Comparison of ENCODE assay signal across 8 mouse cellular contexts in genomic region chr4:110152103-110152946, GRCm38 (mm10).
DNase-seq lines count a peak whose midpoint lies in the region; TF ChIP-seq lines count a peak whose summit lies in the region.

No protein-coding gene starts in this region.

- H3K27ac ChIP-seq in left cerebral cortex, adult 2 months = no peak overlapping the region

- H3K4me1 ChIP-seq in lung, adult 2 months (ENCODE audit: control insufficient read depth, insufficient read depth, low read length) = no peaks in the 10 kb centered on the region

- TF ChIP-seq POLR2A in lung, adult 2 months (IDR thresholded peaks at IDR 0.05; ENCODE audit: borderline replicate concordance, extremely low read depth, low read depth, low read length) = no peak

- intact Hi-C loops in left cerebral cortex, adult 2 months (cut with DNase I) = no loop called here

- no peak; the same call in 1 of the 2 replicates for TF ChIP-seq CTCF in left cerebral cortex, adult 2 months (IDR thresholded peaks at IDR 0.05)
- TF ChIP-seq CTCF in lung, adult 2 months (IDR thresholded peaks at IDR 0.05; ENCODE audit: insufficient read depth, low read length) = no peak

- peak; percentile 64 to 70 for DNase-seq in right cerebral cortex, postnatal 10 days (ENCODE audit: low spot score in 2 of 2)
- DNase-seq in right cerebral cortex, adult 18-20 months = no peak
- DNase-seq in embryo, embryonic 9.5 days (ENCODE audit: extremely low spot score) = peak; percentile 68
- DNase-seq in left cerebral cortex, adult 2 months (ENCODE audit: extremely low spot score in 1 of 2, low spot score in 2 of 2) = no peak
- peak; percentile 88 for DNase-seq in retina, postnatal 1 day
- no peak for DNase-seq in thymus, adult 18-20 months
- DNase-seq in thymus, postnatal 14 days = no peak
- no peak for DNase-seq in lung, adult 2 months

- H3K4me3 ChIP-seq in left cerebral cortex, adult 2 months = 0 out of 2 replicates have a peak overlapping the region, but pooled peaks have one; percentile 20
- no peak overlapping the region for H3K4me3 ChIP-seq in lung, adult 2 months (replicated peaks; ENCODE audit: extremely low read depth, low read depth, low read length)

- WGBS in lung, adult 2 months = 26% methylated on average over 15 of the region's 15 CpGs

Comparison
In these comparisons a context has a peak if more than half of its experiments do, and no peak if none do; other contexts are left out.
1. DNase-seq: peak in right cerebral cortex, postnatal 10 days (2 of 2), embryo, embryonic 9.5 days (single experiment) and retina, postnatal 1 day (single experiment); none in right cerebral cortex, adult 18-20 months (single experiment), left cerebral cortex, adult 2 months (0 of 2), thymus, adult 18-20 months (0 of 2), thymus, postnatal 14 days (single experiment) and lung, adult 2 months (single experiment).